Mouse (Mus musculus) urinary bladder, adult 2 months (tissue): ENCODE data around the gene Gm39566. TPM values are rescaled to one million over a fixed set of nuclear protein-coding genes. Genes with fewer than 3 reads are reported as not detected.
"Not testable (repeated sequence)": the region's sequence is repeated elsewhere in the genome, so short reads cannot be mapped to it uniquely, and the experiment has no call there.

Source experiments
- DNase-seq: peaks from one replicate; pipeline ENCODE4 v3.0.0; 2022; ENCODE audit warnings: low spot score
- polyA plus RNA-seq: library from polyadenylated mRNA; depleted of rRNA; stranded (reverse); fragments of >200 nt; gene quantifications from 2 replicates; pipeline ENCODE4 v1.2.3, GENCODE M21; 2012; rRNA removed

The Gm39566 gene
- not detected in 2 replicates for polyA plus RNA-seq

GRCm38 (mm10) chr11:69815155-69815554 is at the start of gene Gm39566:
Gm39566 (minus strand) TSS chr11:69815298.
- no peak for DNase-seq

GRCm38 (mm10) chr11:69864138-69864860 is 49.2 kb upstream of the Gm39566 start:
- no peak for DNase-seq

GRCm38 (mm10) chr11:69863729-69864128 is 48.6 kb upstream of the Gm39566 start:
- DNase-seq, result not testable (repeated sequence)

- DNase-seq, result no peak
Observed at GRCm38 (mm10) chr11:69858113-69858998, 43.3 kb upstream of the Gm39566 start, which contains the start of gene Tnk1. Tnk1 (minus strand) TSS chr11:69858730.

- DNase-seq, result no peak
Observed at GRCm38 (mm10) chr11:69855347-69855746, 40.2 kb upstream of the Gm39566 start.

GRCm38 (mm10) chr11:69854680-69855079 is 39.6 kb upstream of the Gm39566 start:
- no peak for DNase-seq

- no peak for DNase-seq
Observed at GRCm38 (mm10) chr11:69853994-69854393, 38.9 kb upstream of the Gm39566 start.

- DNase-seq, result no peak
Observed at GRCm38 (mm10) chr11:69850754-69851153, 35.7 kb upstream of the Gm39566 start.

- DNase-seq, result no peak
Observed at GRCm38 (mm10) chr11:69849884-69850283, 34.8 kb upstream of the Gm39566 start.

GRCm38 (mm10) chr11:69849128-69849527 is 34.0 kb upstream of the Gm39566 start:
- DNase-seq, result no peak

- DNase-seq, result no peak
Observed at GRCm38 (mm10) chr11:69848021-69848420, 32.9 kb upstream of the Gm39566 start.

GRCm38 (mm10) chr11:69846738-69847688 is 31.9 kb upstream of the Gm39566 start:
- no peak for DNase-seq

GRCm38 (mm10) chr11:69846198-69846680 is 31.1 kb upstream of the Gm39566 start, which contains the start of gene Plscr3:
Plscr3 (plus strand) TSS chr11:69846376.
- peak; percentile 92 for DNase-seq

- DNase-seq, result no peak
Observed at GRCm38 (mm10) chr11:69838714-69839104, 23.6 kb upstream of the Gm39566 start.

GRCm38 (mm10) chr11:69837952-69838713 is 23.0 kb upstream of the Gm39566 start, which contains the start of gene Tmem256:
Tmem256 (plus strand) TSS chr11:69838514.
- DNase-seq, result peak; percentile 79

- no peak for DNase-seq
Observed at GRCm38 (mm10) chr11:69837604-69837951, 22.5 kb upstream of the Gm39566 start, which contains the start of gene Nlgn2. Nlgn2 (minus strand) TSS chr11:69837784.

- no peak for DNase-seq
Observed at GRCm38 (mm10) chr11:69836703-69837576, 21.8 kb upstream of the Gm39566 start.

- no peak for DNase-seq
Observed at GRCm38 (mm10) chr11:69835966-69836335, 20.9 kb upstream of the Gm39566 start.

GRCm38 (mm10) chr11:69835326-69835965 is 20.3 kb upstream of the Gm39566 start:
- DNase-seq, result no peak
